Mouse (Mus musculus) A20 (cell line): Measurements from ENCODE around the gene Pkp3.
A peak's percentile ranks its signal among the peaks of the same experiment; 100 is the strongest.

Source experiments
- DNase-seq: peaks from one replicate; pipeline ENCODE4 v3.0.0-alpha.2; 2011; ENCODE audit warnings: low read depth, low spot score

Pkp3 gene

DNA sequence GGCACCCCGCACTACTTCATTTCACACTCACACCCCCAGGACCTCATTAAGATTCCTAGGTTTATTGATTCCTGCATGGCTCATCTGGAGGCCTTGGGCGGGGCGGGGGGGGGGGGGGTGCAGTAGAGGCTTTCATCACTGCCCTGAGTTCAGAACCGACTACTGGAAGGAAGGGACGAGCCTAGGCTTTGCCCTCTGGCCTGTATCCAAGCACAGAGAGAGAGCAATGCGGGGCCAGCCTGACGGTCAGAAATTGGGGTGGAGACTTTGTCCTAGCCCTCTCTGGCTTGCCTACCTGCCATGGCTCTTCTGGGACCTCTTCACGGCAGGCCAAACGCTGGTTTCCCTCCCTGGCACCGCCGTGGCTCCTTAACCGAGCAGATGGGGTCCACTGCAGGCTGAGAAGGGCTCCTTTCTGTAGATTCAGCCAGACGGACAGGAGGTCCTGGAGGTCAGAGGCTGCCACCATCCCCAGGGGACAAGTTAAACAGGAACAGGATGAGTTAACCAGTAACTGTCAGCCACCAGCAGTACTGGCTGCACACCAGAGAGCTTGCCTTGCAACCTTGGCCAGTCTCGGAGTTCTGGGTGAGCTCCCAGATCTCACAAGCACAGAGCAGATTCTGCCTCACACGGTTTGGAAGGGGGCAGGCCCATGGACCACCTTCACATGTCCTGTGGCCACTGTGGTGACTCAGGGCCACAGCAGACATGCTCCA, 16.6 kb downstream of the Pkp3 start:
- DNase-seq: no peak

DNA sequence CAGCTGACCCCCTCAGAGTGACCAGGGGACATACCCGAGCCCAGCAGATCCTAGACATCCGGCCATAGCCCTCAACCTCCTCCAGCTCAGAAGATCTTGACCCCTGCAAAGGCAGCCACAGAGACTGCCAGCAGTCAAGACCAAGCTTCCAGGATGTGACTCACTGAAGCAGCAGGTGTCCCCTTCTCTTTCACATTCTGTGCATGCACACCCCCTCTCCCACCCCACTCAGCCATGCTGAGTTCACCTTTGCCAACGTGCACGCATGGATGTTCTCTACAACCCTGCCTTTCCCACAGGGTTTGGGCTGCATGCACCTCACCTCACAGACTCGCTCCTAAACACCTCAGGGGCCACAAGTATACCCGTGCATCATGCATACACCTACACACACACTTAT, 18.0 kb downstream of the Pkp3 start:
- peak; percentile 47 for DNase-seq

DNA sequence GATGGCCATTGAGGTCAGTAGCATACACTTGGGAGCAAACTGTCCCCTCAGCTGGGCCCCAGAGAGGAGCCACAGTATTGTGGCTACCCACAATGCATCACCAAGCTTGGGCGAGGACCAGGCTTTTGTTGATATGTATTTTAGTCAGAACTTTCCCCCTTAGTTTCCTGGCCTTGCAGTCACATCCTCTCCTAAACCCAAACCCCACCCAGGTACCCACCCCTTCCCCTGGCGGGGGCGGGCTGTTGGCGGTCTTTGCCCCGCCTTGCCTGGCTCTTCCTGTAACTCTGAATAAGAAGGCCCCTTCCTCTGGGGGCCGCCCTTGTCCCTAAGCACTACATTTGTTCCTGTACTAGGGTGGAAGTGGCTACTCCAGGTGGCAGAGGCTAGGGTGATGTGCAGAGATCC, 18.6 kb downstream of the Pkp3 start:
- DNase-seq: peak; percentile 96

DNA sequence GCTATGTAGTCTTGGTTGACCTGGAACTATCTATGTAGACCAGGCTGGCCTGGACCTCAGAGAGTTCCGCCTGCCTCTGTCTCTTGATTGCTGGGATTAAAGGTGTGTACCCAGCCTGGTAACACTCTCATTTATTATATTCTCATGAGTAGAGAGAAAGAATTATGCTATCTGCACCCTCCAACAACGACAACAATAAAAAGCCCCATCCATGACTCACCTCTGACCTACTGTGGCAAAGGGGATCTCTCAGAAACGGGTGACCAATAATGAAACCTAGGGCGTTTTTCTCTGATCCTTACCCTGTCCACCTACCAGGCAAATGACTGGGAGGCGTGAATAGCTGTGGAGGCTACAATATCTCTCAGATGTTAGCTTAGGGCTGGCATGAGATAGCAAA, 19.2 kb downstream of the Pkp3 start:
- DNase-seq: no peak

DNA sequence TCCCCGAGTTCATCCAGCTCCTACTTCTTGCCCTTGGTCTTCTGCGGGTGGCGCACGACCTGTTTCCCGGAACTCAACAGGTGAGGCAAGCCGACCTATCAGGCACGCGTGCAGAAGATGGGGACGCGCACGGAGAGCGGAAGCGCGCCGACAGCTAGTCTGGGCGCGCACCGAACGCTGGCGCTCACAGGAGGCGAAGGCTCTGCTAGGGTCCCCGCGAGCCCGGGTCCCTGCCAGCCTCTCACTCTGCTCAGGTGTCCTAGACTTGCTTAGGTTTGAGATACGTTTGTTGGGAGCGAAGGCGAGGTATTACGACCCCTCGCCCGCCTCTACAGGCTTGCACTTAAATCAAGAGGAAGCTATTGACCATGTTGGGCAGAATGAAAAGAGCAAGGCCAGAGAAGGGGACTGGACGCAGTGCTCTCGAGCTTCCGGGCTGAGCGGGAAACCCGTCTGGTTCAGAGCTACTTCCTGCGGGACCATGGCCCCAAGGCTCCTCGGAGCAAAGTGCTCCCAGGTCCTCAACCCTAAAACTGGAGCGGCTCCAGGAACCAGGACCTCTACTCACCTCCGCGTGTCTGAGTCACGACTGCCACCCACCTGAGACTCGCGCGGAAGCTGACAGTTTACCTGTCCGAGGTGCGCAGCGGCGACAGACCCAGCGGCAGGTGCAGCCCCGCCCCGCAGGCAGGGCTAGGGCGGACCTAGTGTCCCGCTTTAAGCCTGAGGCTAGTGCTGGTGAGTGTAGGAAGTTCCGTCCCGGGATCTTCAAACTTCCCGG, 22.1 kb downstream of the Pkp3 start, which contains the start of gene Sigirr:
Gene Sigirr (minus strand): TSS at position 662 of the 781 bp plus-strand sequence.
- no peak for DNase-seq

DNA sequence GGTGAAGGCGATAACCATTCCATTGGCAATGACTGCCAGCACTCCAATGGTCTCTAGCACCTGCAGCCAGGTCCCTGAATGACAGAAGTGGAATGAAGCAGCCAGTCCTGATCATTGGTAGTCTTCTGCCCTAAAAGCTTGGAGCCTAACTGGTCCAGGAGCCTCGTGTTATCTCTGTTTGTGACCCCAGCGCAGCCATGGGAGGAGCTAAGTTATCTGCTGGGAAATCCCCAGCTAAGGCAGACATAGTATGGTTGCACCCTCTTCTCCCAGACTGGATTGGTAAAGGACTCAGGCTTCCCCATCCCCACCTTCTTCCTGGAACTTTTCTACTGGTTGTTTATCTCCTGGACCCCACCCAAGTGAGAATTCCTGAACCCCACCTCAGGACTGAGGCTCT, 25.1 kb downstream of the Pkp3 start:
- DNase-seq: no peak

DNA sequence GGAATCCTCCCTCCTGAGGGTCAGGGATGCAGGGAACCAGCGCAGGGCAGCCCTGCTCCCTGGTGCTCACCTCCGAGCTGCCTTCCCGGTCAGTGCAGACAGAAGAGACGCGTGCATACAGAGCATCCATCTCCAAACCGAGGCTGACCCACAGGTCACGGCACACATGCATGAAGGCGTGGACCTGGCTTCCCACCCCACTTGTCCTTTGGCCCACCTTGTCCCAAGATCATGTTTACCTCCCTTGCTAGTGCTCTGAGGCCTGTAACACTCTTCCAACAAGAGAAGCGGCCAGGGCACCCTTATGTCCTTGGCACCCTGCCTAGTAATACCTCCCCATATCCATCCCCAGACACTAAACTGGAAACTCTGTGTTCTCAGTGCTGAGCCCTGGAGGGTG, 37.9 kb downstream of the Pkp3 start:
- DNase-seq: no peak

DNA sequence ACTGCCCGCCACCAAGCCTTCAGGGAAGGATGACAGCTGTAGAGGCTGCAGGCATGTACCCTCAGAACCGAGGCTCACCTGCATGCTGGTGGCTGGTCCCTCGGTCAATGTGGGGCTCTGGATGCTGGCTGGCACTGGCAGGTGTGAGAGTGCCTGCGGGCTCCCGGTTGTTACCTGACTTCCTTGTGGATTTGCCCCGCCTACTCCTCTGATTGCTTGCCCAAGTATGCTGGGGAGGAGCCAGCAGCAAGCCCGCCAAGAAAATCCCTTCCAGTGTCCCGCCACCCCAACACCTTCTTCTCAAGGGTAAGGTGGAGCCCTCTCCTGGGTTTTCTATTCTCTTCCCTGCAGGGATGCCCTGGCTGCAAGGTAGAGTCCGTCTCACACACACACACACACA, 39.6 kb downstream of the Pkp3 start, which contains the start of gene Ano9:
Gene Ano9 (minus strand): TSS at position 171 of the 400 bp plus-strand sequence.
- DNase-seq: no peak

DNA sequence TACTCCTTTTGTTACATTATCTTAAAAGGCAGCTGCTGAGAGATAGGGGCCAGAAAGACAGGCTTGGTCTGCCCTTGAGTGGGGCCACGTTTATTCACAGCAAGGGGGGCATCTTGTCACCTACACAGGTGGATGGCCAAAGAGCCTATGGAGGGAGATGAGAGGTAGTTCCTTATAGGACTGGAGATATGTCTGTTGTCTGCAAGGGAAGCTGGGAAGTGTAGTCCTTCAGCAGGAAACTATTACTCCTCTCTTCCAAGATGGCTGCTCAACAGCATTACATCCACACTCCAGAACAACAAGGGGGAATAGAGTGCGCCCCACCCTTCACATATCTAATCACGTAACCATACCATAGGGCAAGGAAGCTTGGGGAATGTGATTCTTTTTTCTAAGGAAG, 41.5 kb downstream of the Pkp3 start:
- no peak for DNase-seq

DNA sequence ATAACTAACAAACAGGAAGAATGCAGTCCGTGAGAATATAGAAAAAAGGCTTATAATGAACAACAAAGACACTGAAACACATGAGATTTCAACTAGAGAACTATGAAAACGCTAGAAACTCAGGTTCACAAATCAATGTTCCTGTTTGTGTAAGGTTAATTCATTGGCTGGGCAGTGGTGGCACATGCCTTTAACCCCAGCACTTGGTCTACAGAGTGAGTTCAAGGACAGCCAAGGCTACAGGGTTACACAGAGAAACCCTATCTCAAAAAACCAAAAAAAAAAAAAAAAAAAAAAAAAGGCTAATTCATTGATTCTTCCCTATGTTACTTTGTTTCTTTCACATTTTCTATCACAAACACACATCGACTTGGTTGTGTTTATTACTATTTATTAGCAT, 42.6 kb downstream of the Pkp3 start:
- no peak for DNase-seq

DNA sequence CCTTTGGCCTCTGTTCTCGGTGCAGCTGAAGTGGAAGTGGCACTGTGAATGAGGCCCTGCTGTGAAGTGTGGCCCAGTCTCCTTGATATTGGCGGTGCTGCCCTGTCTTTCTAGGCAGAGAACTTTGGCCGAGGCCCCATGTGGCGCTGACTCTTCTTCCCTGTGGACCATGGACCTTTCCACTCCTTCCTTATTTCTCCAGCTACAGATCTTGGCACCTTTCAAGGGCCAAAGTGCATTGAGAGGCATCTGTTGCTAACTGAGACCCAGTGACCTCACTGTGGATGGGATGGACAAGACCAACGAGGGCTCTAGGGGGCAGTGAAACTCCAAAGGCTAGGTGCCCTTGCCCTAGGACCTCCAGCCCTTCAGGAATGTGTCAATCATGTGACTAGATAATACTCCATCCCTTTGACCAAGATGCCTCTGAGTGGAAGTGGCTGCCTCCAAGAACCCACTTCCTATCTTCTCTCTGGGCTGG, 43.1 kb downstream of the Pkp3 start:
- no peak for DNase-seq

DNA sequence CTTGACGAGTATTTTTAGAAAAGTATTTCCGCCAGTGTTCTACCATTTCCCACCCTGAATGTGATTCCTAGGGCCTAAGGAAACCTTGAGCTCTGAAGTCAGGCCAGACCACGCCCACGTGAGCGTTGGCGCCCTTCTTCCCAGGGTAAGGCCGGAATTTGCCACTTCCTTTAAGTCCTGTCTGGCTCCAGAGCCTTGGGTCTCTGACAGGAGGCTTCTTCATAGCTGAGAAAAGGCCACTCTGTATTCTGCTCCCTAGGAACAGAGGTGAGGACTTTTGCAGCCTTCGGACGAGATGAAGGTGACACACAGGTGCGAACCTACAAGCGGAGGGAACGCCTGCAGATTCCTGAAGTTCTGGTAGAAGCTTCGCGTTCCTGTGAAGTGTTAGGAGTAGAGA, 44.2 kb downstream of the Pkp3 start, which contains the start of gene Ptdss2:
Gene Ptdss2 (plus strand): TSS at position 138 of the 400 bp plus-strand sequence.
- DNase-seq: peak; percentile 26

DNA sequence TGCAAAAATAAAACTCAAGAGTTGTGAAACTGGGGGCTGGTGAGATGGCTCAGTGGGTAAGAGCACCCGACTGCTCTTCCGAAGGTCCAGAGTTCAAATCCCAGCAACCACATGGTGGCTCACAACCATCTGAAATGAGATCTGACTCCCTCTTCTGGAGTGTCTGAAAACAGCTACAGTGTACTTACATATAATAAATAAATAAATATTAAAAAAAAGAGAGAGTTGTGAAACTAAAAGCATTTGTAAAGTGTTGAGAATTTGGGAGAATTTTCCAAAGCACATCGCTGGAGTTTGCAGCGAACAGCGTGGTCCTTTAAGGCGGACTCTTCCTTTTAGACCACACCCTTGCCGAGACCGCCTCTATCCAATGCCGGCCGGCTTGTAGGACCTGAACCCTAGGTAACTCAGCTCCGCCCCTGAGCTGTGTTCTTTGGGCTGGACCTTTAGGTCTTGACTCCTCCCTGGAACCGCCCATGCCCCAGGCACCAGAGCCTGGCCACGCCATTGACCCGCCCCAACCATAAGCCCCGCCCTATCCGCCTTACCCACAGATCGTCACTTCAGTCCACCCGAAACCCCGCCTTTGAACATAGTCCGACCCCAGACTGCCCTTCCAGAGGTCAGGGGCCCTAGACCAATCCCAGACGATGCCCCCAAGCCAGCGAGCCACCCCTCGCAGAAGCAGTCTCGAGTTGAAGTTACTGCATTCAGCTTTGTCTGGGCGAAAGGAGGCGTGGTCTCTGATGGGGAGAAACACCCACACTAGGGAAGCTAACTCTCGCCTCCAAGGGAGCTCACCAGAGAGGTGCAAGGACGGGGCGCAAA, 44.9 kb downstream of the Pkp3 start:
- peak; percentile 99 for DNase-seq

DNA sequence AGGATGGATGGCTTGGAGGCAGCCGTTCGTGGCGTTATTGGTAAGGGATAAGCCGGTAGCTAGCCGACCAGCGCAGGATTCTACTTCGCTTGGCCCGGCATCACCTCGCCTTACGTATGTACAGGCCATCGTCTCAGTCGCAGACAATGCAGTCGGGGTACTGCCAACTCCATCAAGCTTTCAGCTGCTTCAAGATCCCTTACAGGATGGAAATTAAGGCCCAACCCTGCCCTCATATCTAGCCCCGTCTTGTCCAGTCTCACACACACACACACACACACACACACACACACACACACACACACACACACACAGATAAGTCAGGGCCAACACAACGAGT, 45.5 kb downstream of the Pkp3 start:
- no peak for DNase-seq

DNA sequence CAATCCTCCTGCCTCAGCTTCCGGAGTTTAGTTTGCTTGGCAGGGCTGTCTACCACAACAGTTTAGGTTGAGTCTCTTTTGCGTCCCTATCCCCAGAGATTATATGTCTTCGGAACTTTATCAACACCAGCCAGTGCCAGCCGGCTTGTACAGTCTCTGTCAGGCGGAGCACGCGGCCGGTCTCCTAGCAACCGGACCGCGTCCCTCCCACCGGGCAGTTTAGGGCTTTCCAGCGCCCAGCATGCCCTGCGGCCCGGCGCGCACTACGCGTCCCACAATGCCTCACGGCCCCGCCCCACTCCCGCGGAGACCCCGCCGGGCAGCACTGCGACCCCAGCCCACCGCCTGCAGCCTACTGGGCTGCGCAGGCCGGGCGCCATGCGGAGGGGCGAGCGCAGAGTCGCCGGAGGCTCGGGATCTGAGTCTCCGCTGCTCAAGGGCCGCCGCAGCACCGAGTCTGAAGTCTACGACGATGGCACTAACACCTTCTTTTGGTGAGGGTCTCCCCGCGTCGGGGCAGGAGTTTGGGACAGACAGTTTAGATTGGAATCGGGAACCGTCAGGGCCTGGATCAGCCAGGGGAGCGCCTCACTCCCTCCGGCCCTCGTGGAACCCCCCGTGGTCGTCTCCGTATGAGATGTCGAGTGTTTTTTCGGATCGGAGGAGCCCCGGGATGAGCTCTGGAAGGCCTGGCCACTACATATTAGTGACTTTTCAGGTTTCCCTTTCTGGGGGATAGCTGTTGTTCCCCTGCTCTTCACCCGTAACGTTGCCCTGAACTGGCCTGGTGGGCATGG, 53.2 kb downstream of the Pkp3 start:
- peak; percentile 90 for DNase-seq

DNA sequence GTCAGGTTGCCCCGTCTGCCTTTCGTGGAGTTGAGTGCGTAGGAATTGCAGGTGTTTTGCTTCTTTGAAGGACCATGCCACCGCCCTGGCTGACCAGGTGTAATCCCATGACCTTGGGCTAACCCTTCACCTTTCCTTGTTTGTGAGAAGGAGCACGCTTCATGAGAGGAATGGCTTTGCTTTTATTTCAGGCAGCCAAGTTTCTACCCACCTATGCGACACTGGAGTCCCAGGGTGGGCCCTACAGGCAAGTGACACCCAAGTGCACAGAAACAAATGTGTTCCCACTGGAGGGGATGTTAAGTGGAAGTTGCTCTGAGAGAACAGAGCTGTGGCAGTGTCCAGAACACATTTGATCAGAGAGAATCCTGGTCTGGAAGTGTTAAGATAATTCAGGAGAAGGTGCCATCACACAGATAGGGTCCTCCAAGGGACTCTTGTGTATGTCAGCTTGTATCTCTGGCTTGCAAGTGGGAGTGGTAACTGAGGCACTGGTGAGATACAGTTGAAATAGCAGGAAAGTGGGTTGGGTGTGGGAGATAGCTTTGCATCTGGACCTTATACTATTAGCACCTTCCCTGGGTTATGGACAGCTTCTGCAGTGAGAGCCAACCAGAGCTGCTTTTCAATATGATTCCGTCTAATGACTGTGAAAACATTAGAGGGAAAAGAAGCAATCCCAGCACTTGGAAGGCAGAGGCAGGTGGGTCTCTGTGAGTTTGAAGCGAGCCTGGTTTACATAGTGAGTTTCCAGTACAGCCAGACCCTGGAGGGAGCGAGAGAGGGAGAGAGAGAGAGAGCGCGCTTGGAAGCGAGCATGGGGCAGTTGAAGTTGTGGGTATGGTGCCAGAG, 54.1 kb downstream of the Pkp3 start:
- DNase-seq: no peak
